Mouse (Mus musculus) CD4-positive, CD25-positive, alpha-beta regulatory T cell, adult 4 months (primary cell): ENCODE results near the gene Ang. TPM values are rescaled to one million over a fixed set of nuclear protein-coding genes. Genes with fewer than 3 reads are reported as not detected.

Source experiments
- ATAC-seq: one replicate; pipeline ENCODE4 v1.8.0; 2017
- polyA plus RNA-seq, 2 experiments: library from polyadenylated mRNA; unstranded; fragments of 100-300 nt; shearing (Covaris generic); gene quantifications; one replicate each; pipeline ENCODE4 v1.2.1; 2017

Ang gene
- 1 to 10 TPM; 4.0 to 5.0 TPM for polyA plus RNA-seq

GRCm38 (mm10) chr14:51090921-51091900 lies at the start of gene Ang, which contains the start of gene Rnase4:
Gene Ang, plus strand, starts transcription at chr14:51091150.
Gene Rnase4, plus strand, starts transcription at chr14:51091077.
- ATAC-seq: no peak

GRCm38 (mm10) chr14:51041769-51042168 lies 49.2 kb upstream of the Ang start, which contains the start of gene Rnase9:
Gene Rnase9, minus strand, starts transcription at chr14:51041869.
- no peak for ATAC-seq

GRCm38 (mm10) chr14:51047846-51048245 lies 43.1 kb upstream of the Ang start:
- no peak for ATAC-seq

- ATAC-seq: no peak
Measured at GRCm38 (mm10) chr14:51050063-51050462, 40.9 kb upstream of the Ang start, which contains the start of gene Rnase11. Gene Rnase11, minus strand, starts transcription at chr14:51050163.

- no peak for ATAC-seq
Measured at GRCm38 (mm10) chr14:51051941-51052340, 39.0 kb upstream of the Ang start.

DNA sequence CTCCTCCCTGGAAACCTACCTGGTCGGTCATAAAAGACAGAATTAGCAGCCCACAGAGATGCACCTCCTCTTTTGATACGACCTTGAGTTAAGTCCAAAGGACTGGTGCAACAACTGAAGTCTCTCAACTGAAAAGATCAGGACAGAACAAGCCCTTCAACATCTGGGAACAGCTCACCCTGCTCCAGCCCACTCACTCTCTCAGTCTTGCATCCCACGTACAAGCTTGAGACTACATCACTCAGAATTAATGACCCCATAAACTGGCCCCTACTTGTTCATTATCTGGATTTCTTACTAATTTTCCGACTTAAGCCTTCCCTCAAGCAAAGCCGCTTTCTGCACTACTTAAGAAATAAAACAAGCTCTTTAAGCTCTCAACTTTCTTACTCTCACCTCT lies 37.8 kb upstream of the Ang start:
- no peak for ATAC-seq

DNA sequence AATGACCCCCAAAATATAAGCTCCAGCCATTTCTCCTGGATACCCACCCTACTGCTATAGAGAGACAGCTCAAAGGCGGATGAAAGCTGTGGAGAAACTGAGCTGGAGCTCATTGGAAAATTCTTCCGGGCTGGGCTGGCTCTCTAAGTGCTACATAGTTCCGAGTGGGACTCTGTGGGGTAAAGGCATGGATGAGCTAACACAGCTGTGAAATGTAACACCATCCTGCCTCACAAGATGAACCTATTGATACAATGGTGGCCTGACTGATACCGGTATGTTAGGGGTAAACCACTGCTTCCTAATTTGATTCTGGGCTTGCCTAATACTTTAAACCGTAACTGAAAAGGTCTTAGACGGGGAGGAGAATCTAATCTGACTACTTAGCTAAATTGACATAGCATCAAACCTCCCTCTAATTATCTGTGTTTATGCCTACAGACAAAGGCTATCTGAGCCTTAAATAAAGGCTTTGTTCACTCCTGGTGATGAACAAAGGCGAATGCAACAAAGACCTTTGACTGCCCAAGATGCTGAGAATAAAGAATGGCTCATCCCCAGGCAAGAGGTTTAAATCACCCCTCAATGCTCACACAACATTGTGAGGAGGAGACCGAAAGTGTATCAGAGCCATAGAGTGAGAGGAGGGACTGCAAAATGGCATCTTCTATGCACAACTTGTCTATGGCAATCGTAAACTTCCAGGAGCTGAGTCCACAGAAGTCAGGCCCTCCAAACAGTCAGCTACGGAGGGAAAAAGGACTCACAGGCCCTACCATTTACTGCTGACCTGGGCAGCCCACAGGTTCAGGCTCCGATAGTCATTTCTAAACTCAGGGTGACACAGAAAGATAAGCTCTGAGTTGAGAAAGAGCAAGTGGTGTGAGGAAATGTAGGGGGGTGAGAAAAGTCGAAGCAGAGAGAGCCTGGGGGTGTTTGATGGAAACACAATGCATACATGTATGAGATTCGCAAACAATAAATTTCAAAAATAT lies 36.4 kb upstream of the Ang start:
- no peak for ATAC-seq

DNA sequence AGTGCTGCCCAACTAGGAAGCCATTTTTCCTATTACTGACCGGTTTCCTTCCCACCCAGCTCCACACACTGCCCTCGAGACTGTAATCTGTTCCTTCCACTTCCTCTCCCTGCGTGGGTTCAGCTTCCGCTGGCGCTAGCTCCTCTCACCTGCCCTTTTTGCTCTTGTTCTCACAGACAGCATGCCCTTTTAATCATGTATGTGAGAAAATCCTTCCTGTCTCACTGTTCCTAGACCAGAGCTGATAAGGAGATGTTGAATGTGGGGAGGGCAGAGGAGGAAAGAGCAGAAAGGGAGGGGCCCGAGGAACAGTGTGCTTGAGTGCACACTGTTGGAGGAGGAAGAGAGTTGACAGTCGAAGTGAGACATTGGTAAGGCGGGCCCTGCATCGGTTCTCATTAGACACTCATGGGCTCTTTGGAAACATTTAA lies 33.5 kb upstream of the Ang start, which contains the start of gene Rnase12:
Rnase12 (minus strand) TSS at position 261 of the 431 bp plus-strand sequence.
- ATAC-seq: peak; percentile 70

GRCm38 (mm10) chr14:51060761-51061160 lies 30.2 kb upstream of the Ang start:
- no peak for ATAC-seq

DNA sequence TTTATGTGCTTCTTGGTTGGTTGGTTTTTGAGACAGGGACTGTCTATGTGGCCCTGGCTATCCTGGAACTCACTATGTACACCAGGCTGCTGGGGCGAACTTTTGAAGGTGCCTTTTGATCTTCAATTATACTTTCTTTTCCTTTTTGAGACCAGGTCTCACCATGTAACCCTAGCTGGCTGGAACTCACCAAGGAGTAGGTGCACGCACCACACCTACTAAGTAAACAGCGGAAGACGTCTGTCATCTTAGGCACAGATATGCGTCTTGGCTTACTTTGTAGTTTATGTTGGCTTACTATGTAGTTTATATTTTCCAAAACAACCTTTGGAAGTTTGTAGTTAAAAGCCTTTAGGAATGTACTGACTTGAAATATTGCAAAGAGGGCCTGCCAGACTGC lies 22.0 kb upstream of the Ang start:
- no peak for ATAC-seq

GRCm38 (mm10) chr14:51069617-51070016 lies 21.3 kb upstream of the Ang start:
- no peak for ATAC-seq

GRCm38 (mm10) chr14:51074335-51074734 lies 16.6 kb upstream of the Ang start, which contains the start of gene Olfr750:
Gene Olfr750, minus strand, starts transcription at chr14:51074435.
- no peak for ATAC-seq

DNA sequence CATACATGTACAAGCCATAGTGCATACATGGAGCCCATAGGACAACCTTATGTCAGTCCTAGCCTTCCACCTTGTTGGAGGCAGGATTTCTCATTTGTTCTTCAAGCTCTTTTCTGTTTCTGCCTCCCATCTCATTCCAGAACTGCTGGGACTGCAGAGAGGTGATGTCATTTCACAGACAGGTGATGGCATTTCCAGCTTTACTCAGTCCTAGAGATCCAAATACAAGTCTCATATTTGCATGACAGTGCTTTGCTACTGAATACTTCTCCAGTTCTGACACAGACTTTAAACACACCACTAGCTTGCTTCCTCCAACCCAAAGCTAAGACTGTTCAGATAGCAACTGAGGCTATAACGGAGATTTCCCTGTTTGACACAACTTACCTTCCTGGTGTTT lies 11.8 kb upstream of the Ang start:
- no peak for ATAC-seq

DNA sequence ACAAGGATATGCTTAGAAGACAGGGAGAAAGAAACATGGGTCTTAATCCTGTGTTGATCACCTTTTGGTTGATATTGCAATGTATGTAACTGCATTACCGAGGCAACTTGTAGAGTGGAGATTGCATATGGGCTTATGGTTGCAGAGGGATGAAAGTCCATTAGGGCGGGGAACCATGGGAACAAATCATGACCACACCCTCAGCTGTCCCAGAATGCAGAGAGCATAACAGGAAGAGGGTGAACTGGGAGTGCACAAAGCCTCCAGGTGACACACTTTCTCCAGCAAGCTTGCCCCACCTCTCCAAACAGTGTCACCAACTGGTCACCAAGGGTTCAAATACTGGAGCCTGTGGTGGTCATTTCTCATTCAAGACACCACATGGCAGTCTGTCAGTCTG lies 9.9 kb upstream of the Ang start:
- ATAC-seq: no peak

DNA sequence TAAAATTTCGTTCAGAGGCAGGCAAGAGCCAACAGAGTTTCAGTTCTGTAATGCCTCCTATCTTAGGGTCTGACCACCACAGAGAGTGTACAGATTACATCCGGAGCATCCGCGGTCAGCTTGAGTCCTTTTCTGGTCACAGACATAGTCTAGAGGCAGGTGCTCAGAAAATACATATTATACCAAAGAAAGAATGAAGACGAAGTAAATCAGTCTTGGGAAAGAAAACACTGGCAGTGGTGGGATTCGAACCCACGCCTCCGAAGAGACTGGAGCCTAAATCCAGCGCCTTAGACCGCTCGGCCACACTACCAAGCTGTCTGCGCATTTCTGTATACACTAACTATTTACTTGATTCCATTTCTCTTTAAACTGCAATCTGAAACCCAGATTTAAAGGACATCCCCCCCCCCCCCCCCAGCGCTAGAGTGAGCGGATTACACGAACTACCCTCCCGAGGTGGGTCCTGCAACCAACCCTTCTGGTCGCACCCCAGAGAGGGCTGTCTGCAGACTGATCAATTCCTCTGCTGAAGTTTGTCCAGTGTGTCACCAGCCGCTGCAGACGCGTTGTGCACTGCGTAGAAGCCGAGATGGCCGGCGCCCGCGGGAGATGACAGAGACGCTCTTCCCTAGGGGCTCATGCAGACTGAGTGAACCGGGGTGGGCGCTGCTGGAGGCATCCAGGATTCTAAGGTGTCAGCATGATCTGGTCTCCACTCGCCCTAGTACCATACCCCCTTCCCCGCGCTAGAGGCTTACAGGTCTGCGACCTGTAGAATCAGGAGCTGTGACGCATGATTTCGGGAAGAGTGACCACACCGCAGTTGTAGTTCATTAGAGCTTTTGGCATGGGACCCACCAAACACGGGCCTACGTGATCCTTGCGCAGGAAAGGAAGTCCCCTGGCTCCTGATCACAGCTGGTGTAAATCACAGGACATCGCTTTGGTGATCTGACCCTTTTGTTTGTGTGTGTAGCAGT lies 8.1 kb upstream of the Ang start:
- ATAC-seq: peak; percentile 71

DNA sequence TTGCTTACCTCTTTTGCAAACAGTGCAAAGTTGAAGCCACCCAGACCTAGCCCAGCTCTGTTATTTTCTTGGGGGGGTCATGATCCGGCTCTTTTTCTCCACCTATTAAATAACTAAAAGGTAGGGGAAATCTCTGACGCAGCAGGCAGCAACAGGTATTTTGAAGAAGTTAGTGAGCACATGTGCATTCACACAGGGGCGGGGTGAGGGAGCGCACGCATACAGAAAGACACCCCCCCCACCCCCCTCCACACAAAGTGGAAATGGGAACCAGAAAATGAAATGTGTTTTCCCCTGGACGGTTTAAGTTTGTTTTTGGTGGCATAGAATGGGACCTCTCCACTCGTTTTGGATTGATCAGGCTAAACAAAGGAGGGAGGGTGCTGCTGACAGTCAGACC lies 7.1 kb upstream of the Ang start:
- ATAC-seq: no peak

- no peak for ATAC-seq
Measured at GRCm38 (mm10) chr14:51085086-51085485, 5.9 kb upstream of the Ang start.

DNA sequence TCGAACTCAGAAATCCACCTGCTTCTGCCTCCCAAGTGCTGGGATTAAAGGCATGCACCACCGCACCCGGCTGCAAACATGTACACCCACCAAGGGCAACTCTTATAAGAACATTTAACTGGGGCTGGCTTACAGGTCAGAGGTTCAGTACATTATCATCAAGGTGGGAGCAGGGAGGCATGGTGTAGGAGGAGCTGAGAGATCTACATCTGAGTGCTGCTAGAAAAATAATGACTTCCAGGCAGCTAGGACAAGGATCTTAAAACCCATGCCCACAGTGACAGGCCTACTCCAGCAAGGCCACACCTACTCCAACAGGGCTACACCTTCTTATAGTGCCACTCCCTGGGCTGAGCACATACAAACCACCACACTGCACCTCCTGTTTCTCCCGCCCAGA lies 5.0 kb upstream of the Ang start:
- no peak for ATAC-seq

DNA sequence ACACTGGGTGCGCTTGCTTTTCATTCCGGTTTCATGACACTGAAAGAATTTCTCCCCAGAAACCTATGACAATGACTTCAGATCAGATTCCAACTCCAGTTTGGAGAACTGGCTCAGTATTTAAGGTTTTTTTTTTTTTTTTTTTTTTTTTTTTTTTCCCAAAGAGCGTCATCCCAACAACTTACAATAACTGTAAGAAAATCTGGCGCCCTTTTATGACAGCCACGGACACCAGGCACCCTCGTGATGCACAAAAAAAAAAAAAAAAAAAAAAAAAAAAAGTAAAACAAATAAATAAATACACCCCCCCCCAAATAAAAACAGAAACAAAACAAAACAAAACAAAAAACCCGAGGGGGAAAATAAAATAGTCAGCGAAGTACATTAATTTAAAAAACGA lies 3.2 kb upstream of the Ang start:
- ATAC-seq: no peak

DNA sequence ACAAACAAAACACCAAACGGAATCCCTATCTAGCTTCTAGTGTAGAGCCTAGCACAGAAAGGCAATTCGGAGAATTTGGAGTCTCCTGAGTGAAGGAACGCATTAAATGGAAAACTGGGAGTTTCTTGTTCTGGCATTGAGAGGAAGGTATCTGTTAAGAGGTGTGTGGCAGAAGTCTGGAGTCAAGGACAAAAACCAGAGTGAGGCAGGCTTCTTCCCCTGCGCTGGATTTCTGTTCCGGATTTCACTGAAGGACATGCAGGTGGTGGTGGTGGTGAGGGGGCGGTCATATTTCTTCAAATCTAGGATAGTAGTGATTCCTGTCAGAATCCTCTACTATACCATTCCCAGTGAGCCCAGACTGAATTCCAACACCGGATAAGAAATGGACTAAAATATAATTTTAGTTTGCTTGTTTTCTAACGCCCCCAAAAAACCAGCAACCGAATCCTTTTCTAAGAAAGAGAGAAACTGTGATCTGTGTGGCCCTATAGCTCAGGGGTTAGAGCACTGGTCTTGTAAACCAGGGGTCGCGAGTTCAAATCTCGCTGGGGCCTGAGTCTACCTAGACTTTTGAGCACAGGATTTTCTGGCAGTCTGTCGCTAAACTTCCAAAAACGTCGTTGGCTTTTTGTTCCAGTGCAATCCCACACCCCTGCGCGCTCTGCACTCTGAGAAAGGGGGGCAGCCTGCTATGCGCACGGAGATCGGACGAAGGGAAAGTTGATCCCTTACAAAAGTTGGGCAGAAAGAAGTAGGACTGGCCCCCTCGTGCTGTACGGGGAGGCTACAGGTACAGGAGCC lies 2.6 kb upstream of the Ang start:
- ATAC-seq: peak; percentile 17
